Mouse (Mus musculus) cerebellum, adult 2 months (tissue): ENCODE measurements around the gene Tmc5.

Experiments
- CTCF ChIP-seq: fragments of 200-500 bp; IDR thresholded peaks from 2 replicates; pipeline ENCODE4 v1.5.1; 2011; ENCODE audit warnings: low read depth, mild to moderate bottlenecking, control low read depth, low read length, moderate library complexity, borderline replicate concordance; ENCODE audit not compliant: insufficient read depth
- POLR2A ChIP-seq: fragments of 200-500 bp; IDR thresholded peaks from 2 replicates; pipeline ENCODE4 v1.6.1; 2011; ENCODE audit warnings: low read length, control low read depth, borderline replicate concordance; ENCODE audit not compliant: insufficient read depth

- no peak for TF ChIP-seq POLR2A
- no peak for TF ChIP-seq CTCF
Observed at GRCm38 (mm10) chr7:118698882-118699281, 101.8 kb downstream of the Tmc5 start.
